Mouse (Mus musculus): ENCODE results near the gene Cyfip1. TPM values are rescaled to one million over a fixed set of nuclear protein-coding genes. Genes with fewer than 3 reads are reported as not detected.
"Not testable (repeated sequence)": the region's sequence is repeated elsewhere in the genome, so short reads cannot be mapped to it uniquely, and the experiment has no call there.

Gene Cyfip1
- polyA plus RNA-seq, 1 experiment from 2014 or later, result 102 TPM

- no peak overlapping the region for H3K9ac ChIP-seq (ENCODE audit: low read length)
- no peak overlapping the region for H3K4me3 ChIP-seq (ENCODE audit: low read depth, low read length)
- H3K27me3 ChIP-seq (replicated peaks; ENCODE audit: control insufficient read depth, insufficient read depth, low read length), result no peaks in the 10 kb centered on the region
- H3K36me3 ChIP-seq (ENCODE audit: control insufficient read depth, insufficient read depth, low read length), result peaks cover 85% of the 10 kb centered on the region
- no peak overlapping the region for H3K4me2 ChIP-seq (ENCODE audit: low read length)
- H3K27ac ChIP-seq (ENCODE audit: low read depth), result no peak overlapping the region
- H3K9me3 ChIP-seq (ENCODE audit: control insufficient read depth, low read length), result no peaks in the 10 kb centered on the region
- DNase-seq (ENCODE audit: low spot score) (no peak), ATAC-seq (replicated peaks; ENCODE audit: low FRiP score, low TSS enrichment, low read depth) (no peak)
- WGBS, result 90% methylated on average over 4 of the region's 5 CpGs
- no peaks in the 10 kb centered on the region for H3K4me1 ChIP-seq (replicated peaks; ENCODE audit: control insufficient read depth, insufficient read depth, low read length)
Measured at GRCm38 (mm10) chr7:55903766-55904165, 62.2 kb downstream of the Cyfip1 start.

GRCm38 (mm10) chr7:55905449-55905848, 63.9 kb downstream of the Cyfip1 start:
- peaks cover 85% of the 10 kb centered on the region for H3K36me3 ChIP-seq (ENCODE audit: control insufficient read depth, insufficient read depth, low read length)

GRCm38 (mm10) chr7:55909519-55909918, 68.0 kb downstream of the Cyfip1 start:
- Histone ChIP-seq H3K36me3 (ENCODE audit: control insufficient read depth, insufficient read depth, low read length) (peaks cover 84% of the 10 kb centered on the region), H3K9me3 (ENCODE audit: control insufficient read depth, low read length) (no peaks in the 10 kb centered on the region), H3K27me3 (replicated peaks; ENCODE audit: control insufficient read depth, insufficient read depth, low read length) (no peaks in the 10 kb centered on the region), H3K4me2 (ENCODE audit: low read length) (no peak overlapping the region), H3K9ac (ENCODE audit: low read length) (no peak overlapping the region), H3K4me1 (replicated peaks; ENCODE audit: control insufficient read depth, insufficient read depth, low read length) (no peaks in the 10 kb centered on the region), H3K4me3 (ENCODE audit: low read depth, low read length) (no peak overlapping the region), H3K27ac (ENCODE audit: low read depth) (no peak overlapping the region)
- whole genome bisulfite sequencing, result 87% methylated on average over 1 of the region's 1 CpGs
- DNase-seq (ENCODE audit: low spot score), result no peak
- ATAC-seq (replicated peaks; ENCODE audit: low FRiP score, low TSS enrichment, low read depth), result no peak

More at GRCm38 (mm10) chr7:55905449-55905848, 63.9 kb downstream of the Cyfip1 start:
- no peak for DNase-seq (ENCODE audit: low spot score)
- Histone ChIP-seq H3K4me3 (ENCODE audit: low read depth, low read length) (no peak overlapping the region), H3K27me3 (replicated peaks; ENCODE audit: control insufficient read depth, insufficient read depth, low read length) (no peaks in the 10 kb centered on the region), H3K9me3 (ENCODE audit: control insufficient read depth, low read length) (no peaks in the 10 kb centered on the region), H3K9ac (ENCODE audit: low read length) (no peak overlapping the region), H3K4me2 (ENCODE audit: low read length) (no peak overlapping the region), H3K27ac (ENCODE audit: low read depth) (no peak overlapping the region), H3K4me1 (replicated peaks; ENCODE audit: control insufficient read depth, insufficient read depth, low read length) (no peaks in the 10 kb centered on the region)
- WGBS, result 85% methylated on average over 2 of the region's 2 CpGs
- ATAC-seq (replicated peaks; ENCODE audit: low FRiP score, low TSS enrichment, low read depth), result no peak

- peaks cover 84% of the 10 kb centered on the region for H3K36me3 ChIP-seq (ENCODE audit: control insufficient read depth, insufficient read depth, low read length)
Measured at GRCm38 (mm10) chr7:55910356-55910755, 68.8 kb downstream of the Cyfip1 start.

GRCm38 (mm10) chr7:55911371-55911770, 69.8 kb downstream of the Cyfip1 start:
- DNase-seq (ENCODE audit: low spot score), result no peak
- no peak for ATAC-seq (replicated peaks; ENCODE audit: low FRiP score, low TSS enrichment, low read depth)
- H3K4me3 ChIP-seq (ENCODE audit: low read depth, low read length), result no peak overlapping the region
- H3K4me2 ChIP-seq (ENCODE audit: low read length), result no peak overlapping the region
- H3K4me1 ChIP-seq (replicated peaks; ENCODE audit: control insufficient read depth, insufficient read depth, low read length), result no peaks in the 10 kb centered on the region
- 83% methylated on average over 8 of the region's 8 CpGs for whole genome bisulfite sequencing
- H3K36me3 ChIP-seq (ENCODE audit: control insufficient read depth, insufficient read depth, low read length), result peaks cover 82% of the 10 kb centered on the region
- no peak overlapping the region for H3K27ac ChIP-seq (ENCODE audit: low read depth)
- H3K9ac ChIP-seq (ENCODE audit: low read length), result no peak overlapping the region
- H3K9me3 ChIP-seq (ENCODE audit: control insufficient read depth, low read length), result no peaks in the 10 kb centered on the region
- H3K27me3 ChIP-seq (replicated peaks; ENCODE audit: control insufficient read depth, insufficient read depth, low read length), result no peaks in the 10 kb centered on the region

More at GRCm38 (mm10) chr7:55910356-55910755, 68.8 kb downstream of the Cyfip1 start:
- Histone ChIP-seq H3K27ac (ENCODE audit: low read depth) (no peak overlapping the region), H3K4me2 (ENCODE audit: low read length) (no peak overlapping the region), H3K4me3 (ENCODE audit: low read depth, low read length) (no peak overlapping the region), H3K9me3 (ENCODE audit: control insufficient read depth, low read length) (no peaks in the 10 kb centered on the region), H3K9ac (ENCODE audit: low read length) (no peak overlapping the region), H3K4me1 (replicated peaks; ENCODE audit: control insufficient read depth, insufficient read depth, low read length) (no peaks in the 10 kb centered on the region), H3K27me3 (replicated peaks; ENCODE audit: control insufficient read depth, insufficient read depth, low read length) (no peaks in the 10 kb centered on the region)
- DNase-seq (ENCODE audit: low spot score) (no peak), ATAC-seq (replicated peaks; ENCODE audit: low FRiP score, low TSS enrichment, low read depth) (no peak)
- WGBS, result 63% methylated on average over 2 of the region's 2 CpGs

GRCm38 (mm10) chr7:55912118-55912517, 70.6 kb downstream of the Cyfip1 start:
- 96% methylated on average over 5 of the region's 5 CpGs for WGBS
- H3K4me2 ChIP-seq (ENCODE audit: low read length), result no peak overlapping the region
- H3K9me3 ChIP-seq (ENCODE audit: control insufficient read depth, low read length), result no peaks in the 10 kb centered on the region
- ATAC-seq (replicated peaks; ENCODE audit: low FRiP score, low TSS enrichment, low read depth) (no peak), DNase-seq (ENCODE audit: low spot score) (no peak)
- no peaks in the 10 kb centered on the region for H3K4me1 ChIP-seq (replicated peaks; ENCODE audit: control insufficient read depth, insufficient read depth, low read length)
- no peak overlapping the region for H3K9ac ChIP-seq (ENCODE audit: low read length)
- no peak overlapping the region for H3K4me3 ChIP-seq (ENCODE audit: low read depth, low read length)
- H3K27ac ChIP-seq (ENCODE audit: low read depth), result no peak overlapping the region
- peaks cover 85% of the 10 kb centered on the region for H3K36me3 ChIP-seq (ENCODE audit: control insufficient read depth, insufficient read depth, low read length)
- no peaks in the 10 kb centered on the region for H3K27me3 ChIP-seq (replicated peaks; ENCODE audit: control insufficient read depth, insufficient read depth, low read length)

- not testable (repeated sequence) for H3K4me2 ChIP-seq (ENCODE audit: low read length); H3K9me3 ChIP-seq (ENCODE audit: control insufficient read depth, low read length); H3K4me3 ChIP-seq (ENCODE audit: low read depth, low read length); H3K27me3 ChIP-seq (replicated peaks; ENCODE audit: control insufficient read depth, insufficient read depth, low read length); H3K9ac ChIP-seq (ENCODE audit: low read length); DNase-seq (ENCODE audit: low spot score); H3K4me1 ChIP-seq (replicated peaks; ENCODE audit: control insufficient read depth, insufficient read depth, low read length); ATAC-seq (replicated peaks; ENCODE audit: low FRiP score, low TSS enrichment, low read depth); H3K27ac ChIP-seq (ENCODE audit: low read depth)
- peaks cover 96% of the 10 kb centered on the region for H3K36me3 ChIP-seq (ENCODE audit: control insufficient read depth, insufficient read depth, low read length)
- WGBS, result 98% methylated on average over 11 of the region's 11 CpGs
Measured at GRCm38 (mm10) chr7:55918365-55918764, 76.8 kb downstream of the Cyfip1 start.

GRCm38 (mm10) chr7:55927262-55927661, 85.7 kb downstream of the Cyfip1 start:
- 89% methylated on average over 4 of the region's 4 CpGs for WGBS
- Histone ChIP-seq H3K36me3 (ENCODE audit: control insufficient read depth, insufficient read depth, low read length) (peaks cover 80% of the 10 kb centered on the region), H3K9me3 (ENCODE audit: control insufficient read depth, low read length) (no peaks in the 10 kb centered on the region), H3K27ac (ENCODE audit: low read depth) (no peak overlapping the region), H3K27me3 (replicated peaks; ENCODE audit: control insufficient read depth, insufficient read depth, low read length) (no peaks in the 10 kb centered on the region), H3K9ac (ENCODE audit: low read length) (no peak overlapping the region), H3K4me1 (replicated peaks; ENCODE audit: control insufficient read depth, insufficient read depth, low read length) (no peaks in the 10 kb centered on the region), H3K4me3 (ENCODE audit: low read depth, low read length) (no peak overlapping the region), H3K4me2 (ENCODE audit: low read length) (no peak overlapping the region)
- no peak for DNase-seq (ENCODE audit: low spot score)
- ATAC-seq (replicated peaks; ENCODE audit: low FRiP score, low TSS enrichment, low read depth), result no peak

- no peak for DNase-seq (ENCODE audit: low spot score)
- 75% methylated on average over 2 of the region's 2 CpGs for WGBS
- no peak for ATAC-seq (replicated peaks; ENCODE audit: low FRiP score, low TSS enrichment, low read depth)
- Histone ChIP-seq H3K4me2 (ENCODE audit: low read length) (no peak overlapping the region), H3K36me3 (ENCODE audit: control insufficient read depth, insufficient read depth, low read length) (peaks cover 74% of the 10 kb centered on the region), H3K4me3 (ENCODE audit: low read depth, low read length) (no peak overlapping the region), H3K27ac (ENCODE audit: low read depth) (no peak overlapping the region), H3K9me3 (ENCODE audit: control insufficient read depth, low read length) (no peaks in the 10 kb centered on the region), H3K9ac (ENCODE audit: low read length) (no peak overlapping the region), H3K4me1 (replicated peaks; ENCODE audit: control insufficient read depth, insufficient read depth, low read length) (no peaks in the 10 kb centered on the region), H3K27me3 (replicated peaks; ENCODE audit: control insufficient read depth, insufficient read depth, low read length) (no peaks in the 10 kb centered on the region)
Measured at GRCm38 (mm10) chr7:55928649-55929048, 87.1 kb downstream of the Cyfip1 start.

Measured in intestine, embryonic 14.5 days (tissue).